Mouse (Mus musculus): ENCODE data around the gene Sdhb.

- TF ChIP-seq TAL1 (IDR thresholded peaks at IDR 0.05; ENCODE audit: low read length) (no peak), GATA1 (IDR thresholded peaks at IDR 0.05; ENCODE audit: low read length) (no peak)
Measured at GRCm38 (mm10) chr4:141014856-141015255, 53.9 kb downstream of the Sdhb start.
